Mouse (Mus musculus) spleen, embryonic (tissue): ENCODE measurements around the gene Gm11027.

Experiments used
- CTCF ChIA-PET: fragments of 350-600 bp; sonication (Branson Sonifier 250); formaldehyde crosslinking; loops from one replicate; lab custom pipeline; 2022; lab: Charles Lee

The Gm11027 gene

GRCm38 (mm10) chr12:116278541-116278940, 3.4 kb downstream of the Gm11027 start:
- CTCF ChIA-PET: no interaction called here

GRCm38 (mm10) chr12:116279181-116279580, 4.0 kb downstream of the Gm11027 start:
- CTCF ChIA-PET: no interaction called here

GRCm38 (mm10) chr12:116280149-116280652, 5.0 kb downstream of the Gm11027 start:
- CTCF ChIA-PET: interaction anchor here (0.6 to 0.7 kb wide), 3 partner anchors 9 to 128 kb away, joined by 3 to 6 read pairs (median 4); no protein-coding TSS in a partner anchor

- CTCF ChIA-PET: interaction anchor here (0.6 kb wide), 1 partner anchor 26 kb away, joined by 6 read pairs; no protein-coding TSS in a partner anchor
These were observed 5.6 kb downstream of the Gm11027 start, which contains the start of gene Esyt2 for GRCm38 (mm10) chr12:116280653-116281364. Esyt2 (plus strand) TSS chr12:116281196.

- CTCF ChIA-PET: no interaction called here
These were observed 6.5 kb downstream of the Gm11027 start for GRCm38 (mm10) chr12:116281427-116282281.

GRCm38 (mm10) chr12:116282856-116283255, 7.7 kb downstream of the Gm11027 start:
- CTCF ChIA-PET: interaction anchor here (0.7 kb wide), 1 partner anchor 18 kb away, joined by 3 read pairs; no protein-coding TSS in a partner anchor

GRCm38 (mm10) chr12:116283511-116283910, 8.3 kb downstream of the Gm11027 start:
- CTCF ChIA-PET: interaction anchor here (0.7 kb wide), 1 partner anchor 19 kb away, joined by 3 read pairs; no protein-coding TSS in a partner anchor

GRCm38 (mm10) chr12:116293185-116293584, 18.0 kb downstream of the Gm11027 start:
- CTCF ChIA-PET: no interaction called here

- CTCF ChIA-PET: no interaction called here
These were observed 18.6 kb downstream of the Gm11027 start for GRCm38 (mm10) chr12:116293599-116294292.

GRCm38 (mm10) chr12:116299906-116300305, 24.7 kb downstream of the Gm11027 start:
- CTCF ChIA-PET: no interaction called here

- CTCF ChIA-PET: no interaction called here
These were observed 27.0 kb downstream of the Gm11027 start for GRCm38 (mm10) chr12:116302181-116302580.

GRCm38 (mm10) chr12:116306042-116306441, 30.9 kb downstream of the Gm11027 start:
- CTCF ChIA-PET: interaction anchor here (0.7 kb wide), 1 partner anchor 20 kb away, joined by 7 read pairs; no protein-coding TSS in a partner anchor

GRCm38 (mm10) chr12:116307870-116308269, 32.7 kb downstream of the Gm11027 start:
- CTCF ChIA-PET: no interaction called here

- CTCF ChIA-PET: no interaction called here
These were observed 33.4 kb downstream of the Gm11027 start for GRCm38 (mm10) chr12:116308612-116309011.

- CTCF ChIA-PET: interaction anchor here (0.5 kb wide), 1 partner anchor 85 kb away, joined by 4 read pairs; no protein-coding TSS in a partner anchor
These were observed 38.6 kb downstream of the Gm11027 start for GRCm38 (mm10) chr12:116313816-116314215.

- CTCF ChIA-PET: no interaction called here
These were observed 40.3 kb downstream of the Gm11027 start for GRCm38 (mm10) chr12:116315498-116315897.

- CTCF ChIA-PET: no interaction called here
These were observed 42.6 kb downstream of the Gm11027 start for GRCm38 (mm10) chr12:116317818-116318217.
